Mouse (Mus musculus) cerebellum, postnatal 25 days (tissue): ENCODE results near the gene Gng5.

Experiments
- DNase-seq, 2 experiments: peaks; one replicate each; pipeline ENCODE4 v3.0.0; 2021; ENCODE audit warnings: mixed read lengths in 2 of 2

Gene Gng5

DNA sequence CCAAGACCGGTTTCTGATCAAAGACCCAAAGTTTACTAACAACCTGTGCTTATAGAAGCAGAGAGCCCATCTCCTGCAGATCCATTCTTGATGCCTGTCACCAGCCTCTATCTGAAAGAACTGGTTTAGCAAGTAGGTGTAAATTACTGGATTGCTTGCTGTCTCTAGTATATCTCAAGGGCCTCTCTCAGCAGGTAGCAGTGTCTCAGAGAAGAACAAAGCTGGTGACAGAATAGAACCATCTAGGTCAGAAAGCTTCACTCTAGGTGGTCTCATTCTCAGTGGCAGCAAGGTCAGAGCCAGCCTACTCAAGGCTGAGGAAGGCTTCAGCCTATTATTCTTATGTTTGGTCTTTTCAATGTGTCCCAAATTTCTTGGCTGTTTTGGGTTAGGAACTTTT lies 44.0 kb downstream of the Gng5 start:
- DNase-seq = no peak

DNA sequence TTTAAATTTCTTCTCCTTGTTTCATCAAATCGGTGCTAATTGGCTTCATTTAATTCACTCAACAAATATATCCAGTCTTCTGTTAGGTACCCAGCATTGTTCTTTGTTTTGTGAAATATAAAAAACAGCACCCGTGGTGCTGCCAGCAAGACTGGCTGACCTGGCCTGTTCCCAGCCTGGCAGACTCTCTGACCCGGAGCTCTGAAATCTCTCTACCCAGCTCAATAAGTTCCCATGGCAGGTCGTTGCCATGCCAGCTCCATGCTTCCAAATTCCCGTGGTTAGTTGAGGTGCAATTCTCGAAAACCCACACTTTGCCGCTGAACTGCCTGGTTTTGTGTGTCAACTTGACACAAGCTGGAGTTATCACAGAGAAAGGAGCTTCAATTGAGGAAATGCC lies 55.2 kb downstream of the Gng5 start:
- DNase-seq = no peak
